Mouse (Mus musculus) spleen, postnatal 14 days (tissue): ENCODE measurements at regions not wholly inside any gene's neighbourhood (a gene's known extent, or its start where the extent isn't known, plus 50 kb on each side); places are given as distances from the start of the nearest gene placed in this dataset.

ENCODE experiments used
- DNase-seq, 2 experiments: peaks; one replicate each; pipeline ENCODE4 v3.0.0; 2021 to 2022; ENCODE audit warnings: low spot score in 2 of 2

DNA sequence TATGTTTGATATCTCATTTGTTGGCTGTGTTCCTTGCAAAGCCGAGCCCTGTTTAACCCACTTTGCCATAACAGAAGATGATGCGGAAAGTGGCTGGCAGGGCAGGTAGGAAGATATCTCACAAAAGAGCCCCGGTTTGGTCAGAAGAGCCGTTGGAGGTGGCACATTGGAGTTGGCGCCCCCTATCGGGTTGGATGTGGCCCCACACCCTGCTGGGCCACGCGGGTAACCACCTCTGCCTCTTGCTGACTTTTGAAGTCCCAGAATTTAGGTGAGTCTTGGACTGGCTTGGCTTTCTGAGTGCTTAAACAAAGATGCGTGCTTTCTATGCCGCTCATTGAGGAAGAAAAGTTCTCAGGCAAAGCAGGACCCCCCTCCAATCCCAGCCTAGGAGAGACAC is 56.1 kb downstream of the Gm4791 start:
- no peak for DNase-seq

DNA sequence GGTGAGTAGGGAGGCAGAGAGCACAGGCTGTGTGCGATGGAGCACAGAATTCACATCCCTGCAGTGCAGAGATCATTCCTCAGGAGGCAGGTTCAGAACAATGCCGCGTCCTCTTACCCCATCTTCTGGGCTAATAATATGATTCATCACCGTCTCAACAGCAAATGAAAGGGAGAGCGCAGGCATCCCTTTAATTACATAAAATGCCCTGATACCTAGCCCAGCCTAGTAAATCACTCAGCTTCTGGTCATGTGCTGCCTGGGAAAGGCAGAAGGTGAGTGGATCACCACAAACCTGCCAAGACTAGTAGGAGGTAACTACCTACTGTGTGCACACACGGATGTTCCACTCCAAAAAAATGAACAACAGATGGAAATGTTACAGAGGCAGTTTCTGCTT is 57.0 kb downstream of the Gm4791 start:
- DNase-seq: no peak

GRCm38 (mm10) chr9:47059339-47060005 is 60.9 kb downstream of the Gm4791 start:
- no peak for DNase-seq

DNA sequence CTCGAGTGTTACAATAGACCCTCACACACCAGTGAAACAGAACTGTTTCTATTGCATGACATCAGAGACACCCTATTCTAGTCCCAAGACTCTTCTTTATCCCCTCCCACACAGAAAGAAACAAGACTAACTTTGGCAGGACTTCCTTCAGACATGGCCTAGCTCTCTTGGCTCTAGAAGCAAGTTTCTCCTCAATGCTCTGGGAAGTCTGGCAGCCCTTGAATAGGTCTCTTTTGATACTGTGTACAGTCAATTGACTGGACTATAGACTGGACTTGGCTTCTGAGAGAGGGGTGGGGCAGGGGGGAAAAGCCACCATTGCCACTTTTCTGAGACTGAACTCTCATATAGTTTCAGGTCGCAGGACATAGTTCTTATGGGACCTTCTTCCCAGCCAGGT is 62.2 kb downstream of the Gm4791 start:
- no peak for DNase-seq

DNA sequence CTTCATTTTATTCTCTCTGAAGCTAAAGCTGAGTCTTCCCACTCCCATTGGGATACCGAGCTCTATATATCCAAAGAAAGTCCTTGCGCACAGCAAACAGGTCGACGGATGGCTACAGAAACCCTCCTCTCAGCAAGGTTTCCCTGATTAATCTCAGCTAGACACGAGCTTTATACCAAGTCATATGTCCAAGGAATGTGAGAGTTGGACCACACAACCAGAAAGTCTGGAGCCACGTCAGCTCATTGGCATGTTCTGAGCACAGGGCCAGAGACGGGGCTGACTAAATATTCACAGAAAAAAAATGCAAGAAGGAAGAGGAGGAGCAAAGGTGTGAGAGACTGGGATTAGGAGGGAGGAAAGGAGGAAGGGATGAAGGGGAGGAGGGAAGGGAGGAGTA is 64.0 kb downstream of the Gm4791 start:
- DNase-seq: no peak

DNA sequence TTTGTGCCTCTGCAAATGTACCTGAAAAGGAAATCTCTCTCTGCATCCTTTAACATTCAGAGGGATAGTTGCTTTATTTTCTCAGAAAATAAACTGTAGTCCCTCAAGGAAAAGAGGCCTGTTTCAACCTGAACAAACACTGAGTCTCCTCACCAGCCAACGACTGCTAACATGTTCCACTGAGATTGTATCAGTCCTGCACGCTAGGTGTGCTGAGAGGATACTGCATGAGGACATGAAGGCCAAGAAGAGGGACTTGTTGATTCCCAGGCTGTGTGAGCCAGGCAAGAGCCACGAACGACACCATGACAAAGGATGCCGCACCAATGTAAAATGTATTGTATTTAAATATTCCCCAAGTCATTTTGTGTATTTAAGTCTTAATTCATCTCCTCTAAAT is 65.2 kb downstream of the Gm4791 start:
- DNase-seq: no peak

GRCm38 (mm10) chr9:47064463-47065032 is 66.0 kb downstream of the Gm4791 start:
- no peak for DNase-seq

GRCm38 (mm10) chr9:47069436-47069835 is 70.9 kb downstream of the Gm4791 start:
- DNase-seq: no peak

- DNase-seq: no peak
Measured at GRCm38 (mm10) chr9:47070958-47071357, 72.4 kb downstream of the Gm4791 start.

DNA sequence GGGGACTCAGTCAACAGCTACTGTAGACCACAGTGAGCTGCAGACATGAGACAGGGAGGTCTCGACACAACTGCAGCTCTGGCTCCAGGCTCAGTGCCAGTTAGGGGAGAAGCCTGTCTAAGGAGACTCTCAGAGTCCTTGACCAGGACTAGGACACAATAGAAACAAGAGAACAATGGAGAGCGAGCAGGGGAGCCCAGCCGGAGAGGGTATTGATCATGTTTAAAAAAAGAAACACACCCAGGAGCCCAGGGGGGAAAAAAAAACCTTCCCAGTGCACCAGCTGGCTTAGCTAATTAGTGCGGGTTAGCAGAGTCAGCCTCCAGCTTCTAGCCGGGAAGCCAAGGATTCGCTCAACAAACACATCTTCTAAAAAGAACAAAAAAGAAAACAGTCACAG is 78.4 kb downstream of the Gm4791 start:
- DNase-seq: no peak

GRCm38 (mm10) chr9:47077416-47077815 is 78.9 kb downstream of the Gm4791 start:
- no peak for DNase-seq

- DNase-seq: no peak
Measured at GRCm38 (mm10) chr9:47077945-47078344, 79.4 kb downstream of the Gm4791 start.

DNA sequence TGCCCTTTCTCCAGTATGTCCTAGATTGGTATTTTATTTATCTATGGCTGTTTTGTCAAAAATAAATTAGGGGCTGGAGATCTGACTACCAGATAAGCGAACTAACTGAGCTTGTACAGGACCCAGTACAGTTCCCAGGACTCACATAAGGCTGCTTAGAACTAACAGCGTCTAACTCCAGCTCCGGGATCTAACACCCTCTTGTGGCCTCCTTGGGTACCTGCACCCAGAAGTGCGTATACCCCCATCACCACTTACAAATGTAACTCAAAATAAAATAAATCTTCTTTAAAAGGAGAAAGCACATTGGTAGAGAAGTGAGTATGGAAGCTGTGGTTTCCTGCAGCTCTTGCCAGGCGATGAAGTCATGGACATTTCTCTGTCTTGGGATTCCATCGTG is 82.9 kb downstream of the Gm4791 start:
- no peak for DNase-seq

GRCm38 (mm10) chr9:47091796-47092195 is 93.3 kb downstream of the Gm4791 start:
- DNase-seq: no peak

- DNase-seq: no peak
Measured at GRCm38 (mm10) chr9:47095656-47096055, 97.1 kb downstream of the Gm4791 start.

- no peak for DNase-seq
Measured at GRCm38 (mm10) chr9:47103316-47103715, 104.8 kb downstream of the Gm4791 start.

DNA sequence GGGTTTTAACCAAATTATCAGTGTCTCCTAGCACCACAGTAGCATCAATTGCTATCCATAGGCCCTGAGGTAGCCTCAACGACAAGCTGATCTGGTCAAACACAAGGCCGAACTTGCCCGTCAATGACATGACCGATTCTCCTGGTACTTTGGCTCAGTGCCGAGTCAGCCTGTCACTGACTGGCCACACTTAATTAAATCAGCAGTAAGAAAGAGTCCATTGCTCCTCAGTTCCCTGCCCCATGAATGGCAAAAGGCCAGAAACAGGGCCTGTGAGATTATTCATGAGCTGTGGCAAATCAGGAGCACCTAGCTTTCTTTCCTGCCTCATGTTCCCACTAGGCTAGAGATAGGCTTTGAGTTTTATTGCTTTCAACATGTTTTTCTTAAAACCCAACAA is 105.4 kb downstream of the Gm4791 start:
- DNase-seq: no peak

DNA sequence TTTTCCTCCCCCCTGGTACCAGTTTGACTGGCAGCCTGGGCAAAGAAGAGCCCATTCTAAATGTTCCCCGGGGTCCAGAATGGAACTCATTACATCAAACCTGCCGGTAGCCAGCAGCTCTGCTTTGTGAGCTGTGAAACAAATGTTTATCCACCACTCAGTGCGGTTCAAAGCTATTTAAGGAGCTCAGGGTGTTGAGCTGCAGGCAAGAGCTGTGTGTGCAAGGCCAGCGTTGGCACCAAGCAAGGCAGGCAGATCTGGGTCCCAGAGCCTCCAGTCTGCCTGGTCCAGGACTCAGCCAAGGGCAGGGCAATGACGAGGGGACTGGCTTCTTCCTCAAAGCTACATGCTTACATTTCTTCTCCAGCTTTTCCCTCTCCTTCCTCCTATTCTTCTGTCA is 109.6 kb downstream of the Gm4791 start:
- no peak for DNase-seq

DNA sequence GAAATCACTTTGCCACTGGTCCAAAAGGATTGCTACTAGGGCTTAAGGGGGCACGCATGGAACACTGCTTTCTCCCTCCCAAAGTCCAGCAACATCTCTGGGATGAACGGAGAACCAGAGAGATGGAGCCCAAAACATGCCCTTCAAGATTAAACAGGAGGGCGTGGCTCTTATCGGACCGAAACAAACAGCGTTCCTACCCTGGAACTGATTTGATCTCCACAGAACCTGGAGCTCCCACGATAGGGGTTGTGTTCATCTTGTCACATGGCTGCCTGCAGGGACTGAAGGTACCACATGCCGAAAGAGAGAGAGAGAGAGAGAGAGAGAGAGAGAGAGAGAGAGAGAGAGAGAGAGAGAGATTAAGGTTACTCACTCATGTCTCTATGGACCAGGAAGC is 120.7 kb downstream of the Gm4791 start:
- DNase-seq: no peak

DNA sequence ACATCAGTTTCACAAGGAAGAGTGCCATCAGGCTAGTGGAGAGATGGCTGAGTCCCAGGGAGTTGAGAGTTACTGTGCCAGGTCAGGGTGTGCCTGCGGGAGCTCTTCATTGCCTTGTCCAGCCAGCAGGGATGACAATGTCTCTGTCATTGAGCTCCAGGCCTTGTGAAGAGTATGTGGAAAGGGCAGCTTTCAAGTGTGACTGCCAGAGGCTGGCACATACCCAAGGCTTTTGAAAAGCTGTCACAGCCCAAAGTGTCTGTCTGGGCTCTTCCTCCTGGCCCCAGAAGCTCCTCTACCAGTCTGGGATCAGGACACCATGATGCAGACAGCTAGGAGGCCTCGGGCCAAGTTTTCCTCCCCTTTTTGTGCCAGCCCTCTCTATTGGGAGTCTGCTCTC is 124.6 kb downstream of the Gm4791 start:
- DNase-seq: no peak

- DNase-seq: no peak
Measured at GRCm38 (mm10) chr9:47125517-47125916, 127.0 kb downstream of the Gm4791 start.

- DNase-seq: no peak
Measured at GRCm38 (mm10) chr9:47126236-47126635, 127.7 kb downstream of the Gm4791 start.

DNA sequence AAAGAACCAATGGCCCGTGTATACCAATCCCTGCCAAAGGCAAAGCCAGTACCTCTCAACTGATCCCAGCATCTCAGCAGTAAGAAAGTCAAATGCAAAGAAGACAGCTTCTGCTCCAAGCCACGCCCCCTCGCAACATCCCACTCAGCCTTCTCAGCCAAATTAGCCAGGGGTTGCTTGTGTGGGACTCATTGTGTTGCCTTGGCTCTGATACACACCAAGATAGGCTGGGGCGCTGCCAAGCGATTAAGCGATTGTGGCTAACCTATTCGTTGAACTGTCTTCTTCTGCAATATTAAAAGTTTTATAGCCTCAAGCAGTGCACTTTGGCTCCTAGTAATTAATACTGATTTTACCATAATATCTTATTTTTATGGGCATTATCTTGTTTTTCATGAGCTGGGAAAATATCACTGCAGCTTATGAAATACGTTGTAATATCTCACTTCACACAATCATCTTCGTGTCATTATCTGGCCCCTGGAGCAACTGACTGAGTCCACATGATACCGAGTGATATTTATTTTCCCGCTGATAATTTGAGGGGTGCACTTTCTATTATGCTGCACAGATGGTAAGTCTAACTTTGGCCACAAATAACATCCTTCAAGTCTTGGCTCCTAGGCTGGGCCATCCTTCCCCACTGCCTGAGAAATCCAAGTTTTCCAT is 129.3 kb downstream of the Gm4791 start:
- DNase-seq: no peak
